Mouse (Mus musculus): Measurements from ENCODE around the gene Slc7a5.

The Slc7a5 gene

DNA sequence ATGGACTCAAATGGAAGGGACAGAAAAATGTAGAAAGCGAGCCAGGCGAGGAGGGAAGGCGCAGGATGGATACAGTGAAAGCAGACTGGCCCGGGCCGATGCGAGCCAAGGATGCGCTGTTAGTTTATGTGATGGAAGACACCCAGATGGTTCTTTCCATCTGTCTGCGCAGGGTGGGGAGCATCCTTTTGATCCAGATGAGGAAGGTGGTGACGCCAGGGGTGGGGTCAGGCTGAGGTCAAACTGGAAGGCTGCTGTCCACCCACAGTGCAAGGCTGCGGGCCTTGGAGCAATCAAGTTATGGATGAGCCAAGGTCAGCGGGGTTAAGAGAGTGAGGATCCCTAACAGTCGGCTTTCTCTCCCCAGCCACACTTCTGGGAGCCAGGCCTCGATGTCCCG lies 28.9 kb upstream of the Slc7a5 start:
- DNase-seq (ENCODE audit: low read depth, low spot score), result no peak

- peak; percentile 74 for DNase-seq (ENCODE audit: low read depth, low spot score)
These were observed 28.1 kb upstream of the Slc7a5 start for GRCm38 (mm10) chr8:121935341-121936294.

GRCm38 (mm10) chr8:121934923-121935322 lies 27.4 kb upstream of the Slc7a5 start:
- no peak for DNase-seq (ENCODE audit: low read depth, low spot score)

DNA sequence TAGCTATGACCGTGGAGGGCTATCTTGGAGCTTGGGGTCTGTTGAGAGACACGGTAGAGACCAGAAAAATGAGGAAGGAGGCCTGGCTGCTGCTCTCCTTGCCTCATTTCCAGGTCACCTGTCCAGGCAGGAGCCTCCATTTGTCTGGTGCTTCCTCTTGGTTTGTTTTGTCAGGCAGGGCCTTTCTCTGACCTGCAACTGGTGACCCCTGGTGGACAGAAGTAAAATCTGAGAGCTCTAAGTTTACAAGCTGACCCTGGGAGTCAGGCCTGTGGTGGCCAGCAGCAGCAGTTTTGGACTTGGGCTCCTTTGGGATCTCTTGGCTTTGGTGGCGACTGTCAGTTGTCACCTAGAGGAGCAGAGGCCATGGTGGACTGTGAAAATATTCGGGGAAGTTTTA lies 27.0 kb upstream of the Slc7a5 start:
- no peak for DNase-seq (ENCODE audit: low read depth, low spot score)

- no peak for DNase-seq (ENCODE audit: low read depth, low spot score)
These were observed 25.4 kb upstream of the Slc7a5 start for GRCm38 (mm10) chr8:121932668-121933520.

GRCm38 (mm10) chr8:121932026-121932667 lies 24.7 kb upstream of the Slc7a5 start:
- DNase-seq (ENCODE audit: low read depth, low spot score), result no peak

- DNase-seq (ENCODE audit: low read depth, low spot score), result no peak
These were observed 24.1 kb upstream of the Slc7a5 start for GRCm38 (mm10) chr8:121931571-121931970.

DNA sequence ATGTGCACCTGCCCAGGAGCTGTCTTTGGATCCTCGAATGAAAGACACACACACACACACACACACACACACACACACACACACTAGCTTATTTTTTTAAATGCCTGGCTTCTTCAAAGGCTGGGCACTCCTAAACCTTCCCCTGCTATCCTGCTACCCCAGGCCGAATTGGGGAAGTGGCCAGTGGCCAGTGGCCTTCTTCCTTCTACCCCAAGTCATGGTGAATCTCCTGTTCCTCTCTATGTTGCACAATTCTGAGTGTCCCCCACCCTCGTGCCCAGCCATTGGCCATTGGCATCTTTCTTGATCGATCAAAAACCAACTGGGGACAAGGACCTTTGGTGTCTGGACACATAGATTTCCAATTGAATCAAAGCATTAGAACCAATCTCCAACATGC lies 22.6 kb upstream of the Slc7a5 start:
- no peak for DNase-seq (ENCODE audit: low read depth, low spot score)

- DNase-seq (ENCODE audit: low read depth, low spot score), result no peak
These were observed 19.8 kb upstream of the Slc7a5 start for GRCm38 (mm10) chr8:121927316-121927715.

GRCm38 (mm10) chr8:121926266-121926665 lies 18.8 kb upstream of the Slc7a5 start:
- no peak for DNase-seq (ENCODE audit: low read depth, low spot score)

- no peak for DNase-seq (ENCODE audit: low read depth, low spot score)
These were observed 18.1 kb upstream of the Slc7a5 start for GRCm38 (mm10) chr8:121925624-121926023.

DNA sequence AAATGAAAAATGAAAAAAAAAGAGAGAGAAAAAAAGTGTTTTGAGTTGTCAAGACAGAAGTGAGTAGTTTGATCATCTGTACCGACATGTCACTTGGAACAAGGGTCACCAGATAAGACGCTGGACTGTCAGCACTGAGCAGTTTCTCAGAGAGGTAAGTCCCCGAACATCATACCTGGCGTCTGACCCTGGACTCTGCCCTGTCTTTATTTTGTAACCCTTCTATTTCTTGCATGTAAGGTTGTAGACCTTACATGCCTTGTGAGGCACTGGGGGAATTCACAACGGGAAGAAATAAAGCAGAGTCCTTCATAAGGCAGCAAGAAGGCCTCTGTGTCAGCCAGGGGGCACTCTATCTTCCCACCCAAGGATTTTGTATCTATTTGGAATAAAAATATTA lies 17.2 kb upstream of the Slc7a5 start:
- no peak for DNase-seq (ENCODE audit: low read depth, low spot score)

DNA sequence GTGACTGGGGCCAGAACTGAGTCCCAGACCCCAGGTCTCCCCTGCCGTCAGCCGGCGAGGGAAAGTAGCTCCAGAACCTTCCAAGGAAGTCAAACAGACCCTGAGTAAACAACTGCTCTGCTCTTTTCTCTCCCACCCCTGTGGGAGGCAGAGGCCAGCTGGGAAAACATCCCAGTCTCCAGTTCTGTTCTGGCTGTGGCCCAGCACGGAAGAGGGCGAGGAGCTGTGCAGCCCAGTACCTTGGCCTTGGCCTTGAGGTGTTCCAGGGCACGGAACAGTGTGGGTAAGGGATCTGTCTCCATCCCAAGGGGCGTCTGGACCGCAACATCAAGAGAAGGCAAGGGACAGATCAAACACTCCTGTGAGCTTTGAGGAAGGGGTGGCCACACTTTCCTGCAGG lies 14.6 kb upstream of the Slc7a5 start:
- DNase-seq (ENCODE audit: low read depth, low spot score), result no peak

GRCm38 (mm10) chr8:121921582-121921981 lies 14.1 kb upstream of the Slc7a5 start:
- no peak for DNase-seq (ENCODE audit: low read depth, low spot score)

GRCm38 (mm10) chr8:121919731-121920130 lies 12.2 kb upstream of the Slc7a5 start:
- DNase-seq (ENCODE audit: low read depth, low spot score), result no peak

- no peak for DNase-seq (ENCODE audit: low read depth, low spot score)
These were observed 11.7 kb upstream of the Slc7a5 start for GRCm38 (mm10) chr8:121919158-121919557.

GRCm38 (mm10) chr8:121913378-121913777 lies 5.9 kb upstream of the Slc7a5 start:
- DNase-seq (ENCODE audit: low read depth, low spot score), result no peak

DNA sequence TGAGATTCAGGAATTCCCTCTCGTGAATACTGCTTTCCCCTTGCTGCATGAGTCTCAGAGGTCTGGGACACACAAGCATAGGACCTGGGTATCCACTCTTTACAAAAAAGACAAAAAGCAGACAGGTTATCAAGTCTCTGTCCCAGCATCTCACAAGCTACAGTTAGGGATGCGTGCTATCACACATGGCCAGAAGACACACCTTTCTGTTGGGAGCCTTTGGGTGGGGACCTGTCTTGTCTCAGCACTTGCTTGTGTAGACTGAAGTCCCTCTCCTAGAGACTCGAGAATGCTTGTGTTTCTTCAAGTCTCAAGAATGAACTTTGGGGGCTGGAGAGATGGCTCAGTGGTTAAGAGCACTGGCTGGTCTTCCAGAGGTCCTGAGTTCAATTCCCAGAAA lies 5.3 kb upstream of the Slc7a5 start:
- DNase-seq (ENCODE audit: low read depth, low spot score), result no peak

DNA sequence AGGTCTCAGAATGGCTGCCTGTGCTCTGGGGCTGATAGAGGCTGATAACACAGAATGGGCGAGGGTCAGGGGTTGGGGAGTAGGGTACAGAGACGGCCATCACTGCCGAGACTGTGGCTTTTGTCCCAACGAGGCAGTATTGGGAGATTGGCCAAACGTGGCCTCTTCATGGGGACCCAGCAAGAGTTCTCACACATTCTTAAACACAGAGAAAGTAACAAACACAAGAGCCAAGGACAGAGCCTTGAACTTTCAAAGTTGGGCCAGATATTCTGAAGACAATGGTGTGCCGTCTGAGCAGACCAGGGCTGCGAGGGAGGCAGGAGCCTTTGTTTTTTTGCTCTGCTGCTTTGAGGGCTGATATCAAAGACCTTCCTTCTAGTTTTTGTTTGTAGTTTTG lies 4.5 kb upstream of the Slc7a5 start:
- no peak for DNase-seq (ENCODE audit: low read depth, low spot score)

DNA sequence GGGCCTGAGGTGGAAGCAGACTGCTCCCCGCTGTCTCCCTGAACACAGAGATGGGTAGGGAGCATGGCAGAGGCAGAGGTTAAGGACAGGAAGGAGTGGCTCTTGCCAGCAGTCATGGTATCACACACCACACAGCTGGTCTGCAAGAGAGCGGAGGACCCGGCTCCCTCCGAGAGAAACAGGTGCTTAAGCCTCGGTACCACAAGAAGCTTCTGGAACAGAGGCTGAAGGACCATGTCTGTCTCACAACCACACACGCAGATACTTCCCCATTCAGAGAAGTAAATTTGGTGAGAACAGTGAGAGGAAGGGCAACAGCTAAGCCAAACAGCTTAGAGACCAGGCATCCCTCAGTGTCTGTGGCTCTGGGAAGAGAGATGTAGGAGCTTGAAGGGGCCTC lies 3.9 kb upstream of the Slc7a5 start:
- no peak for DNase-seq (ENCODE audit: low read depth, low spot score)

- no peak for DNase-seq (ENCODE audit: low read depth, low spot score)
These were observed 2.2 kb upstream of the Slc7a5 start for GRCm38 (mm10) chr8:121909663-121910062.

DNA sequence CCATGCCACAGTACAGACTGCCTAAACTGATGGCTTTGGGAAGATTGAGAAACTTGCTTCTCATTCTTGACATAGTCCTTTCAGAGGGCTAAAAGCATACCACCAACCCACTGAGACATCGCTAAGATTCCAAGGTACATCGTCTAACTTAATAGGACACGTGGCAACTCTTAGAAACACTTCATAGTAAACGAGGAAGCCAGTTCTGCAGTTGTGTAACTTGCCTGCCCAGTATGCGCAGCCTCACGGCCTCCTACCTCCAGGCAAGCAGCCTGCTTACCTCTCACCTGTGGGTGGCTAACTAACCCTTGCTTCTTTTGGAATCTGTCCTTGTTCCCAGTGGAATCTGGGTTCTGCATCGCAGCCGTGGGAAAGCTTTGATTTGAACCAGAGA lies 1.7 kb upstream of the Slc7a5 start:
- DNase-seq (ENCODE audit: low read depth, low spot score), result no peak
